In the genomic region with DNA sequence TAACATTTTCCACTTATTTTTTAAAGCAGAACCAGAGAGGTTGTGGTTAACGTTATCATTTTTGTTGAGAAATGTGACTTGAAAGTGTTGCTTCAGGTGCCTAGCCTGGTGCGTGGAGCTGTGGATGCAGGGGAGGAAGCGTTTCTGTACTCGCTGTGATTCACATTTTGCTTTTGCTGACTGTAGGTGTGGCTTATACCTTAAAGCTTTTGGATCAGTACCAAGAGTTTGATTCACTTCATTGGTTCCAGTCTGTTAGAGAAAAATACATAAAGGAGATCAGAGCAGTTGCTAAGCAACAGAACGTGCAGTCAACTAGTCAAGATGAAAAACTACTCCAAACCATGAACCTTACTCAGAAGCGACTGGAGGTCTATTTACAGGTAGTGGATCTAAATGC, we compare ENCODE assay signal across 16 mouse cellular contexts. TPM values are rescaled to one million over a fixed set of nuclear protein-coding genes. Genes with fewer than 3 reads are reported as not detected.
"Had no signal": no experiment of that assay in that cellular context is flagged by ENCODE, and none has a peak within 500 bp of the region (broad histone marks: within the 10 kb centered on the region; RNA-seq: fewer than 3 reads in every experiment).

No protein-coding gene starts in this region.

- H3K9ac ChIP-seq: liver, embryonic 13.5 days; midbrain, embryonic 12.5 days; midbrain, embryonic 15.5 days had no signal

- ATAC-seq: midbrain, embryonic 15.5 days had no signal

- H3K27ac ChIP-seq: left cerebral cortex, adult 2 months; liver, embryonic 13.5 days; midbrain, embryonic 12.5 days; midbrain, embryonic 15.5 days had no signal

- H3K4me2 ChIP-seq: liver, embryonic 13.5 days; midbrain, embryonic 12.5 days; midbrain, embryonic 15.5 days had no signal

- H3K9me3 ChIP-seq: liver, embryonic 13.5 days; midbrain, embryonic 12.5 days; midbrain, embryonic 15.5 days had no signal

- H3K27me3 ChIP-seq: liver, embryonic 13.5 days; midbrain, embryonic 12.5 days; midbrain, embryonic 15.5 days had no signal

- H3K4me3 ChIP-seq: left cerebral cortex, adult 2 months; liver, embryonic 13.5 days; midbrain, embryonic 12.5 days; midbrain, embryonic 15.5 days; myocyte had no signal

- DNase-seq: kidney, postnatal 10 days; kidney, postnatal 36 days; layer of hippocampus, postnatal 36 days; liver, embryonic 13.5 days; lung, adult 2 months; lung, postnatal 14 days; lung, postnatal 4 days; thymus, adult 18-20 months; thymus, postnatal 36 days had no signal

- H3K4me1 ChIP-seq: liver, embryonic 13.5 days; midbrain, embryonic 12.5 days; midbrain, embryonic 15.5 days had no signal

RNA-seq across cellular contexts. Expression of a gene that starts 56.9 kb away (rescaled TPM):
- total RNA-seq: megakaryocyte progenitor cell, adult 5-6 weeks; megakaryocyte-erythroid progenitor cell, adult 5-6 weeks; monocyte, adult 5-6 weeks had no signal
